Mouse (Mus musculus) lung, adult 2 months (tissue): ENCODE results near the gene Klhl18.

Experiments used
- CTCF ChIP-seq: fragments of 200-500 bp; IDR thresholded peaks from 2 replicates; pipeline ENCODE4 v1.5.1; 2011; ENCODE audit warnings: mild to moderate bottlenecking, low read length, control low read depth; ENCODE audit not compliant: insufficient read depth
- POLR2A ChIP-seq: fragments of 200-500 bp; IDR thresholded peaks from 2 replicates; pipeline ENCODE4 v1.6.1; 2011; ENCODE audit warnings: low read depth, mild to moderate bottlenecking, control low read depth, low read length, borderline replicate concordance; ENCODE audit errors: extremely low read depth

- no peak for TF ChIP-seq CTCF
- no peak for TF ChIP-seq POLR2A
Observed at GRCm38 (mm10) chr9:110431241-110431640, 45.3 kb downstream of the Klhl18 start.
